Comparison of ENCODE assay signal across 12 mouse cellular contexts in the genomic region with DNA sequence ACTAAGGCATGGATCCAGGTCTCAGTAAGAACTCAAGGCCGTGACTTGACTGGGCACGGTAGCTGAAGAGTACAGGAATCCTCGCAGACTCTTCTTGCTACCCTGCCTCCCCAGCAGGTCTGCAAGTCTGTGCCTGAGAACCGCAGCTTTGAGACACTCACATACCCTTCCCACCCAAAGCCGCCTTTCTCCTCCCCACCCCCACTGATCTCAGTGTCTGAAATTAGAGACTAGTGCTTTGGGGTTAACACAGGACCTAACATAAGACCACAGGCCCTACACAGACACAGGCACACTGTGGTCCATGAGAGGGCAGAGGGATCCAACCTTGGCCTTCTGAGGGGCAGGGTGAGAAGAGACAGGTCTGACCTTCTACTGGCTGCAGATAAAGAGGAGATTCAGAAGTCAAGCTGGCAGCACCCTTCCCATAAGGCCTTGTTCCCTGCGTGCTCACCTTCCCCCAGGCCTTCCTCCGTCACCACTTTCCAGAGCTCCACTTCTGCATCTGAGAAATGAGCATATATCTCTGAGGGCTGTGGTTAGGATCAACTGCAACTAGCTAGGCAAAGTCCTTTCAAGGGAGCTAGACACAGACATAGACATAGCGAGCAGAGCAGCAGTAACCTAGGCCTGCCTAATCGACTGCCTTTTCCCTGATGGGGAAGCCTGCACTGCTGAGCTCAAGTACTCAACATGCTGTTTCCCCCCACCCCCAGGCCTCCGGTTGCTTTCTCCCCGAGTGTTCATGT. TPM values are rescaled to one million over a fixed set of nuclear protein-coding genes. Genes with fewer than 3 reads are reported as not detected.
DNase-seq lines count a peak whose midpoint lies in the region; ATAC-seq lines count a peak whose summit lies in the region.
"Had no signal": no experiment of that assay in that cellular context is flagged by ENCODE, and none has a peak within 500 bp of the region (broad histone marks: within the 10 kb centered on the region; RNA-seq: fewer than 3 reads in every experiment).

No protein-coding gene starts in this region.

- WGBS in heart, embryonic 12.5 days: 68% methylated on average over 11 of the region's 11 CpGs
- 84% methylated on average over 11 of the region's 11 CpGs for WGBS in midbrain, embryonic 11.5 days
- WGBS in midbrain, embryonic 16.5 days: 85% methylated on average over 11 of the region's 11 CpGs
- 55% methylated on average over 11 of the region's 11 CpGs for WGBS in liver, embryonic 16.5 days (ENCODE audit: insufficient replicate concordance)

- H3K4me1 ChIP-seq in heart, embryonic 12.5 days (replicated peaks): peaks cover 18% of the 10 kb centered on the region
- peaks cover 8% of the 10 kb centered on the region; the same call in 1 of the 2 replicates for H3K4me1 ChIP-seq in midbrain, embryonic 11.5 days (ENCODE audit: control insufficient read depth, insufficient read depth, low read length)
- no peaks in the 10 kb centered on the region for H3K4me1 ChIP-seq in midbrain, embryonic 16.5 days (ENCODE audit: control insufficient read depth, insufficient read depth, low read length)
- no peaks in the 10 kb centered on the region for H3K4me1 ChIP-seq in liver, embryonic 16.5 days (ENCODE audit: control insufficient read depth, low read depth, low read length)

- H3K9me3 ChIP-seq in heart, embryonic 12.5 days (replicated peaks): no peaks in the 10 kb centered on the region
- H3K9me3 ChIP-seq in midbrain, embryonic 11.5 days (ENCODE audit: control insufficient read depth, low read length): no peaks in the 10 kb centered on the region
- no peaks in the 10 kb centered on the region for H3K9me3 ChIP-seq in midbrain, embryonic 16.5 days (replicated peaks; ENCODE audit: control insufficient read depth, low read length, poor library complexity, severe bottlenecking)
- no peaks in the 10 kb centered on the region for H3K9me3 ChIP-seq in liver, embryonic 16.5 days (replicated peaks; ENCODE audit: control insufficient read depth, low read length)
- H3K9me3 ChIP-seq: hindbrain, embryonic 13.5 days; stomach, embryonic 15.5 days had no signal

- no peak overlapping the region for H3K4me2 ChIP-seq in heart, embryonic 12.5 days
- H3K4me2 ChIP-seq in midbrain, embryonic 11.5 days: no peak overlapping the region
- H3K4me2 ChIP-seq in midbrain, embryonic 16.5 days (ENCODE audit: low read length): no peak overlapping the region
- no peak overlapping the region for H3K4me2 ChIP-seq in liver, embryonic 16.5 days (ENCODE audit: low read depth, low read length)
- H3K4me2 ChIP-seq: hindbrain, embryonic 13.5 days; stomach, embryonic 15.5 days had no signal

- no peaks in the 10 kb centered on the region for H3K27me3 ChIP-seq in heart, embryonic 12.5 days (replicated peaks)
- no peaks in the 10 kb centered on the region for H3K27me3 ChIP-seq in midbrain, embryonic 11.5 days (ENCODE audit: control insufficient read depth, insufficient read depth, low read length)
- H3K27me3 ChIP-seq in midbrain, embryonic 16.5 days (ENCODE audit: control insufficient read depth, insufficient read depth, low read depth, low read length): no peaks in the 10 kb centered on the region
- H3K27me3 ChIP-seq in liver, embryonic 16.5 days (ENCODE audit: control insufficient read depth, insufficient read depth, low read depth, low read length): no peaks in the 10 kb centered on the region
- H3K27me3 ChIP-seq: hindbrain, embryonic 13.5 days; stomach, embryonic 15.5 days had no signal

- H3K4me3 ChIP-seq in heart, embryonic 12.5 days: no peak overlapping the region
- H3K4me3 ChIP-seq in midbrain, embryonic 11.5 days (ENCODE audit: low read depth, low read length): no peak overlapping the region
- H3K4me3 ChIP-seq in midbrain, embryonic 16.5 days (ENCODE audit: low read depth, low read length): no peak overlapping the region
- H3K4me3 ChIP-seq in liver, embryonic 16.5 days (ENCODE audit: low read depth, low read length): no peak overlapping the region
- H3K4me3 ChIP-seq: hindbrain, embryonic 13.5 days; stomach, embryonic 15.5 days had no signal

- ATAC-seq in heart, embryonic 12.5 days (ENCODE audit: insufficient number of reproducible peaks, low FRiP score): no peak
- peak; percentile 14; the same call in 1 of the 2 replicates for ATAC-seq in midbrain, embryonic 11.5 days (ENCODE audit: low FRiP score)
- ATAC-seq in midbrain, embryonic 16.5 days: no peak
- ATAC-seq in liver, embryonic 16.5 days (ENCODE audit: low read depth): no peak
- ATAC-seq: forebrain, embryonic 14.5 days had no signal

- no peaks in the 10 kb centered on the region for H3K36me3 ChIP-seq in heart, embryonic 12.5 days
- no peaks in the 10 kb centered on the region for H3K36me3 ChIP-seq in midbrain, embryonic 11.5 days (ENCODE audit: control insufficient read depth, insufficient read depth, low read length)
- no peaks in the 10 kb centered on the region for H3K36me3 ChIP-seq in midbrain, embryonic 16.5 days (ENCODE audit: control insufficient read depth, insufficient read depth, low read length)
- no peaks in the 10 kb centered on the region for H3K36me3 ChIP-seq in liver, embryonic 16.5 days (ENCODE audit: control insufficient read depth, insufficient read depth)
- H3K36me3 ChIP-seq: hindbrain, embryonic 13.5 days; stomach, embryonic 15.5 days had no signal

- 0 out of 2 replicates have a peak overlapping the region, but pooled peaks have one; percentile 8 for H3K27ac ChIP-seq in heart, embryonic 12.5 days (ENCODE audit: poor library complexity, severe bottlenecking)
- H3K27ac ChIP-seq in midbrain, embryonic 11.5 days (ENCODE audit: low read depth, low read length): no peak overlapping the region
- no peak overlapping the region for H3K27ac ChIP-seq in midbrain, embryonic 16.5 days (ENCODE audit: low read length)
- H3K27ac ChIP-seq in liver, embryonic 16.5 days (ENCODE audit: low read length): peak overlapping the region; percentile 37
- H3K27ac ChIP-seq: hindbrain, embryonic 13.5 days; stomach, embryonic 15.5 days had no signal

- 0 out of 2 replicates have a peak overlapping the region, but pooled peaks have one; percentile 2 for H3K9ac ChIP-seq in heart, embryonic 12.5 days
- peak overlapping the region; percentile 22; the same call in 1 of the 2 replicates for H3K9ac ChIP-seq in midbrain, embryonic 11.5 days (ENCODE audit: low read length)
- H3K9ac ChIP-seq in midbrain, embryonic 16.5 days (ENCODE audit: low read depth, low read length): no peak overlapping the region
- no peak overlapping the region for H3K9ac ChIP-seq in liver, embryonic 16.5 days (ENCODE audit: low read depth, low read length)
- H3K9ac ChIP-seq: hindbrain, embryonic 13.5 days; stomach, embryonic 15.5 days had no signal

- DNase-seq in heart, postnatal 25 days (ENCODE audit: low spot score): no peak
- peak; percentile 78 for DNase-seq in midbrain, embryonic 11.5 days (ENCODE audit: low spot score, missing footprints)
- DNase-seq in thymus, postnatal 36 days: peak; percentile 50 to 58
- no peak for DNase-seq in embryo, embryonic 10 days (ENCODE audit: low spot score)
- no peak for DNase-seq in testis, postnatal 10 days (ENCODE audit: low spot score)
- DNase-seq: cerebellum, adult 11-12 months had no signal

- intact Hi-C loops in heart, postnatal 25 days (cut with DNase I): no loop called here

RNA-seq across cellular contexts. Expression of a gene that starts 26.3 kb away (rescaled TPM):
- polyA plus RNA-seq in heart, embryonic 12.5 days (2016; fragmentation: Nextera tagmentation; extraction: Ambion mirVana): 1.3 and 1.4 TPM in 2 replicates
- total RNA-seq in heart, postnatal 25 days (2021): under 1 TPM; 0.21 to 0.31 TPM
- polyA plus RNA-seq in midbrain, embryonic 11.5 days (2014; fragmentation: Nextera tagmentation; extraction: Ambion mirVana): 1.1 and 1.2 TPM in 2 replicates
- 0.19 and 0.27 TPM in 2 replicates for polyA plus RNA-seq in midbrain, embryonic 16.5 days (2015; fragmentation: Nextera tagmentation; extraction: Ambion mirVana)
- 2.0 and 3.0 TPM in 2 replicates for polyA plus RNA-seq in liver, embryonic 16.5 days (2015; fragmentation: Nextera tagmentation; extraction: Ambion mirVana)

RNA-seq across cellular contexts. Expression of a gene that starts 41.1 kb away (rescaled TPM):
- polyA plus RNA-seq in heart, embryonic 12.5 days (2016; fragmentation: Nextera tagmentation; extraction: Ambion mirVana): 39.8 and 41.2 TPM in 2 replicates
- total RNA-seq in heart, postnatal 25 days (2021): 100 to 1,000 TPM; 107 to 112 TPM
- 68.0 and 69.0 TPM in 2 replicates for polyA plus RNA-seq in midbrain, embryonic 11.5 days (2014; fragmentation: Nextera tagmentation; extraction: Ambion mirVana)
- polyA plus RNA-seq in midbrain, embryonic 16.5 days (2015; fragmentation: Nextera tagmentation; extraction: Ambion mirVana): 49.4 and 51.1 TPM in 2 replicates
- 10.1 and 11.2 TPM in 2 replicates for polyA plus RNA-seq in liver, embryonic 16.5 days (2015; fragmentation: Nextera tagmentation; extraction: Ambion mirVana)

Comparison
In these comparisons a context has a peak if more than half of its experiments do, and no peak if none do; other contexts are left out.
1. H3K9ac ChIP-seq: peak in heart, embryonic 12.5 days (single experiment) and midbrain, embryonic 11.5 days (single experiment); none in midbrain, embryonic 16.5 days (single experiment) and liver, embryonic 16.5 days (single experiment).
2. H3K27ac ChIP-seq: peak in heart, embryonic 12.5 days (single experiment) and liver, embryonic 16.5 days (single experiment); none in midbrain, embryonic 11.5 days (single experiment) and midbrain, embryonic 16.5 days (single experiment).
3. DNase-seq: peak in midbrain, embryonic 11.5 days (single experiment) and thymus, postnatal 36 days (2 of 2); none in heart, postnatal 25 days (single experiment), embryo, embryonic 10 days (single experiment) and testis, postnatal 10 days (single experiment).